Mouse (Mus musculus) MEL (cell line): ENCODE results near the gene Cnga3. TPM values are rescaled to one million over a fixed set of nuclear protein-coding genes. Genes with fewer than 3 reads are reported as not detected.

Source experiments
- DNase-seq: peaks from one replicate; pipeline ENCODE4 v3.0.0; 2011; ENCODE audit warnings: low read depth, low spot score
- H3K27ac ChIP-seq: 2 replicates; pipeline ENCODE4 v1.5.1; 2012; ENCODE audit warnings: low read depth, mild to moderate bottlenecking, control low read depth, low read length, moderate library complexity; ENCODE audit not compliant: control insufficient read depth
- H3K27me3 ChIP-seq, 2 experiments: fragments of 150-350 bp in 1 of 2; sonication (generic) in 1 of 2; 2 replicates each; pipeline ENCODE4 v1.6.1; 2012; ENCODE audit warnings: low read length in 2 of 2, mild to moderate bottlenecking in 2 of 2, improper control_type of control experiment in 1 of 2, moderate library complexity in 1 of 2; ENCODE audit not compliant: insufficient read depth in 2 of 2, control insufficient read depth in 1 of 2
- H3K36me3 ChIP-seq, 2 experiments: 2 replicates each; pipeline ENCODE4 v1.6.1; 2012 to 2014; ENCODE audit warnings: low read length in 2 of 2, improper control_type of control experiment in 1 of 2, inconsistent platforms in 1 of 2, mild to moderate bottlenecking in 1 of 2; ENCODE audit not compliant: insufficient read depth in 2 of 2, control insufficient read depth in 1 of 2
- H3K4me1 ChIP-seq, 2 experiments: fragments of 150-350 bp in 1 of 2; sonication (generic) in 1 of 2; 2 replicates each; pipeline ENCODE4 v1.6.1; 2012; ENCODE audit warnings: low read length in 2 of 2, improper control_type of control experiment in 1 of 2, mild to moderate bottlenecking in 1 of 2; ENCODE audit not compliant: insufficient read depth in 2 of 2, control insufficient read depth in 1 of 2
- H3K4me3 ChIP-seq, 2 experiments: fragments of 150-350 bp in 1 of 2; sonication (generic) in 1 of 2; 2 replicates each; pipeline ENCODE4 v1.5.1; 2012; ENCODE audit warnings: low read depth in 2 of 2, low read length in 2 of 2, mild to moderate bottlenecking in 2 of 2, moderate library complexity in 2 of 2, control low read depth in 1 of 2, improper control_type of control experiment in 1 of 2; ENCODE audit not compliant: control insufficient read depth in 1 of 2, insufficient read depth in 1 of 2
- H3K79me2 ChIP-seq: 2 replicates; pipeline ENCODE4 v1.6.1; 2012; ENCODE audit warnings: mild to moderate bottlenecking, low read length, moderate library complexity; ENCODE audit not compliant: control insufficient read depth, poor library complexity, insufficient read depth
- H3K9ac ChIP-seq: 2 replicates; pipeline ENCODE4 v1.6.1; 2012; ENCODE audit warnings: low read depth, mild to moderate bottlenecking, control low read depth, low read length, moderate library complexity; ENCODE audit not compliant: control insufficient read depth, poor library complexity, severe bottlenecking
- H3K9me3 ChIP-seq: fragments of 150-350 bp; sonication (generic); replicated peaks from 2 replicates; pipeline ENCODE4 v1.6.1; 2012; ENCODE audit warnings: mild to moderate bottlenecking, low read length, improper control_type of control experiment, moderate library complexity; ENCODE audit not compliant: insufficient read depth
- BHLHE40 ChIP-seq: IDR thresholded peaks from 2 replicates; pipeline ENCODE4 v1.6.1; 2012; ENCODE audit warnings: low read depth, mild to moderate bottlenecking, inconsistent platforms, low read length, improper control_type of control experiment, borderline replicate concordance
- E2F4 ChIP-seq: IDR thresholded peaks from 2 replicates; pipeline ENCODE4 v1.6.1; 2011; ENCODE audit warnings: low read depth, low read length, improper control_type of control experiment, borderline replicate concordance
- ELF1 ChIP-seq: IDR thresholded peaks from 2 replicates; pipeline ENCODE4 v1.6.1; 2014; ENCODE audit warnings: low read depth, mild to moderate bottlenecking, inconsistent platforms, low read length, improper control_type of control experiment, moderate library complexity
- EP300 ChIP-seq, 2 experiments: IDR thresholded peaks; 2 replicates each; pipeline ENCODE4 v1.6.1; 2011; ENCODE audit warnings: improper control_type of control experiment in 2 of 2, low read length in 2 of 2, low read depth in 1 of 2, mild to moderate bottlenecking in 1 of 2
- ETS1 ChIP-seq: IDR thresholded peaks from 2 replicates; pipeline ENCODE4 v1.6.1; 2012; ENCODE audit warnings: low read depth, mild to moderate bottlenecking, inconsistent platforms, low read length, improper control_type of control experiment, moderate library complexity
- GABPA ChIP-seq: IDR thresholded peaks from 2 replicates; pipeline ENCODE4 v1.6.1; 2012; ENCODE audit warnings: low read depth, mild to moderate bottlenecking, inconsistent platforms, low read length, improper control_type of control experiment, moderate library complexity
- GATA1 ChIP-seq: IDR thresholded peaks from 2 replicates; pipeline ENCODE4 v1.6.1; 2011; ENCODE audit warnings: low read depth, low read length, improper control_type of control experiment
- MAFK ChIP-seq: IDR thresholded peaks from 2 replicates; pipeline ENCODE4 v1.6.1; 2011; ENCODE audit warnings: low read depth, mild to moderate bottlenecking, low read length, improper control_type of control experiment, borderline replicate concordance
- MAX ChIP-seq: IDR thresholded peaks from 2 replicates; pipeline ENCODE4 v1.6.1; 2011; ENCODE audit warnings: low read length, improper control_type of control experiment
- MAZ ChIP-seq: IDR thresholded peaks from 2 replicates; pipeline ENCODE4 v1.6.1; 2012; ENCODE audit warnings: low read depth, mild to moderate bottlenecking, inconsistent platforms, low read length, improper control_type of control experiment
- MEF2A ChIP-seq: IDR thresholded peaks from 2 replicates; pipeline ENCODE4 v1.6.1; 2014; ENCODE audit warnings: low read depth, mild to moderate bottlenecking, inconsistent platforms, low read length, improper control_type of control experiment; ENCODE audit not compliant: poor library complexity, insufficient replicate concordance, severe bottlenecking; ENCODE audit errors: extremely low read depth
- MXI1 ChIP-seq: IDR thresholded peaks from 2 replicates; pipeline ENCODE4 v1.6.1; 2011; ENCODE audit warnings: mild to moderate bottlenecking, low read depth, low read length, improper control_type of control experiment
- MYB ChIP-seq: IDR thresholded peaks from 2 replicates; pipeline ENCODE4 v1.6.1; 2011; ENCODE audit warnings: mild to moderate bottlenecking, low read depth, low read length, improper control_type of control experiment
- MYC ChIP-seq: IDR thresholded peaks from 2 replicates; pipeline ENCODE4 v1.6.1; 2011; ENCODE audit warnings: low read depth, mild to moderate bottlenecking, low read length, improper control_type of control experiment, moderate library complexity
- NRF1 ChIP-seq: IDR thresholded peaks from 2 replicates; pipeline ENCODE4 v1.6.1; 2014; ENCODE audit warnings: low read depth, mild to moderate bottlenecking, inconsistent platforms, low read length, improper control_type of control experiment, moderate library complexity; ENCODE audit not compliant: poor library complexity, insufficient read depth, severe bottlenecking
- POLR2A ChIP-seq, 2 experiments: IDR thresholded peaks; 2 replicates each; pipeline ENCODE4 v1.6.1; 2011 to 2012; ENCODE audit warnings: low read length in 2 of 2, mild to moderate bottlenecking in 2 of 2, control low read depth in 1 of 2, improper control_type of control experiment in 1 of 2, low read depth in 1 of 2, moderate library complexity in 1 of 2; ENCODE audit not compliant: control insufficient read depth in 1 of 2, insufficient read depth in 1 of 2, poor library complexity in 1 of 2
- POLR2AphosphoS2 ChIP-seq: IDR thresholded peaks from 2 replicates; pipeline ENCODE4 v1.6.1; 2011; ENCODE audit warnings: low read length, improper control_type of control experiment
- POLR2AphosphoS5 ChIP-seq: IDR thresholded peaks from 2 replicates; pipeline ENCODE4 v1.6.1; 2012; ENCODE audit warnings: low read depth, borderline replicate concordance, mild to moderate bottlenecking, inconsistent platforms, low read length, moderate library complexity, mixed read lengths
- RAD21 ChIP-seq: IDR thresholded peaks from 2 replicates; pipeline ENCODE4 v1.6.1; 2011; ENCODE audit warnings: mild to moderate bottlenecking, low read depth, low read length, improper control_type of control experiment
- RCOR1 ChIP-seq: IDR thresholded peaks from 2 replicates; pipeline ENCODE4 v1.6.1; 2012; ENCODE audit warnings: low read depth, mild to moderate bottlenecking, inconsistent platforms, low read length, improper control_type of control experiment
- SIN3A ChIP-seq: IDR thresholded peaks from 2 replicates; pipeline ENCODE4 v1.6.1; 2012; ENCODE audit warnings: low read length, improper control_type of control experiment, inconsistent platforms
- TBP ChIP-seq: IDR thresholded peaks from 2 replicates; pipeline ENCODE4 v1.8.0; 2011; ENCODE audit warnings: low read depth, low read length, improper control_type of control experiment
- TCF12 ChIP-seq: IDR thresholded peaks from 2 replicates; pipeline ENCODE4 v1.6.1; 2014; ENCODE audit warnings: low read depth, mild to moderate bottlenecking, inconsistent platforms, low read length, improper control_type of control experiment, moderate library complexity
- USF1 ChIP-seq: IDR thresholded peaks from 2 replicates; pipeline ENCODE4 v1.6.1; 2014; ENCODE audit warnings: low read depth, mild to moderate bottlenecking, inconsistent platforms, low read length, improper control_type of control experiment, moderate library complexity
- ZC3H11A ChIP-seq: IDR thresholded peaks from 2 replicates; pipeline ENCODE4 v1.6.1; 2012; ENCODE audit warnings: low read depth, mild to moderate bottlenecking, inconsistent platforms, low read length, improper control_type of control experiment
- ZKSCAN1 ChIP-seq: IDR thresholded peaks from 2 replicates; pipeline ENCODE4 v1.6.1; 2012; ENCODE audit warnings: low read depth, mild to moderate bottlenecking, inconsistent platforms, low read length, improper control_type of control experiment, moderate library complexity
- ZNF384 ChIP-seq: IDR thresholded peaks from 2 replicates; pipeline ENCODE4 v1.6.1; 2012; ENCODE audit warnings: low read depth, mild to moderate bottlenecking, inconsistent platforms, low read length, improper control_type of control experiment
- polyA plus RNA-seq, 2 experiments: library from polyadenylated mRNA; stranded (reverse) in 1 of 2; unstranded in 1 of 2; fragments of >175 nt in 1 of 2; fragments of >200 nt in 1 of 2; gene quantifications; 2 replicates each; pipeline versions ENCODE4 v1.2.1 to v1.2.4; 2012; ENCODE audit warnings: low replicate concordance in 2 of 2, low read depth in 1 of 2; ENCODE audit not compliant: insufficient read length in 2 of 2, insufficient read depth in 1 of 2, missing spikeins in 1 of 2
- total RNA-seq: library from RNA; depleted of rRNA; stranded (reverse); fragments of 300-350 nt; gene quantifications from 2 replicates; pipeline ENCODE4 v1.2.3, GENCODE M21; 2012

The Cnga3 gene
- total and polyA plus RNA-seq, 3 experiments = 0.04 TPM; not detected in 2

- no peak overlapping the region for H3K4me3 ChIP-seq
- H3K27ac ChIP-seq = no peak overlapping the region
- no peak overlapping the region for H3K9ac ChIP-seq
- no peaks in the 10 kb centered on the region for H3K79me2 ChIP-seq
- H3K27me3 ChIP-seq = no peaks in the 10 kb centered on the region
- peaks cover 9% of the 10 kb centered on the region in 2 experiments for H3K4me1 ChIP-seq
- TF ChIP-seq GABPA (no peak), POLR2AphosphoS2 (no peak), ETS1 (peak; percentile 38; the same call in 1 of the 2 replicates), MAX (no peak; the same call in 1 of the 2 replicates), MYB (peak; percentile 75), MAFK (no peak), RCOR1 (no peak), TCF12 (peak; percentile 83), MYC (peak; percentile 42; the same call in 1 of the 2 replicates), GATA1 (peak; percentile 78), SIN3A (no peak), BHLHE40 (peak; percentile 70), EP300 (IDR thresholded peaks at IDR 0.05; ENCODE audit: low read depth in 1 of 2, low read length in 2 of 2) (peak; percentile 82 to 87), POLR2A (IDR thresholded peaks at IDR 0.05; ENCODE audit: control insufficient read depth in 1 of 2, insufficient read depth in 1 of 2, low read depth in 1 of 2, low read length in 2 of 2, poor library complexity in 1 of 2) (no peak), MXI1 (no peak), ELF1 (no peak), ZNF384 (no peak), MEF2A (no peak)
- TF ChIP-seq, all 39 proteins: peak for 7
- Histone ChIP-seq H3K9me3 (no peaks in the 10 kb centered on the region), H3K36me3 (peaks cover 0 to 2% of the 10 kb centered on the region in 2 experiments; a peak in 2 of 4 replicates)
- DNase-seq = peak; percentile 69
These were observed 28.0 kb downstream of the Cnga3 start for GRCm38 (mm10) chr1:37242253-37242652.

GRCm38 (mm10) chr1:37246476-37246875 lies 32.2 kb downstream of the Cnga3 start:
- DNase-seq = peak; percentile 19
- Histone ChIP-seq H3K79me2 (no peaks in the 10 kb centered on the region), H3K27ac (no peak overlapping the region), H3K4me1 (peaks cover 9% of the 10 kb centered on the region in 2 experiments), H3K9ac (no peak overlapping the region), H3K4me3 (no peak overlapping the region), H3K9me3 (no peaks in the 10 kb centered on the region), H3K36me3 (peaks cover 0 to 2% of the 10 kb centered on the region in 2 experiments; a peak in 2 of 4 replicates), H3K27me3 (no peaks in the 10 kb centered on the region)
- TF ChIP-seq ZC3H11A = no peak
- no peak for TF ChIP-seq MAFK
- no peak for TF ChIP-seq MAZ
- TF ChIP-seq USF1 = no peak
- no peak for TF ChIP-seq RAD21
- no peak for TF ChIP-seq POLR2AphosphoS5
- TF ChIP-seq TBP = no peak
- no peak for TF ChIP-seq NRF1
- TF ChIP-seq POLR2AphosphoS2 = no peak
- no peak for TF ChIP-seq ZKSCAN1
- no peak for TF ChIP-seq EP300 (IDR thresholded peaks at IDR 0.05; ENCODE audit: low read depth in 1 of 2, low read length in 2 of 2)
- TF ChIP-seq SIN3A = no peak
- no peak for TF ChIP-seq E2F4
- no peak for TF ChIP-seq MAX
